ENCODE assay signal across 8 mouse cellular contexts in the genomic region with DNA sequence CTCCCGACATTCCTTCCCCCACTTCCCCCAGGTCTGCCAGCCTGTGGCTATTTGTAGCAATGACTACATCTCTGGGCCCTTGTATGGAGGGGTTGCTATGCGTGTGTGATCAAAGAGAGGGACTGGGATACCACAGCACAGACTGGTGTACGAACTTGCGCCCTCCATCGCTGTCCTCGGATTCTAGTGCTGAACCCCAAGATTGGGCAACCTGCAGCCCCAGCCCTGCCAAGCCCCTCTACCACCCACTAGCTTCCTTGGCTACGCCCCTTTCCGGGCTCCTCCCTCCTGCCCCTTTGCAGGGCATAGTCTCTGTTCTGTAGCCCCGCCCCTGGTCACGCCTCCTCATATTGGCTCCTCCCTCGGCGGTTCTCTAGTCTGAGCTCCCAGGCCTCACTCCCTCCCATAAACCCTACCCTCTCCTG. TPM values are rescaled to one million over a fixed set of nuclear protein-coding genes. Genes with fewer than 3 reads are reported as not detected.
DNase-seq lines count a peak whose midpoint lies in the region; ATAC-seq and TF ChIP-seq lines count a peak whose summit lies in the region.

A gene (plus strand): TSS at position 406 of the 425 bp plus-strand sequence.

- no peaks in the 10 kb centered on the region for H3K79me2 ChIP-seq in myocyte (ENCODE audit: control insufficient read depth, insufficient read depth)

- no peaks in the 10 kb centered on the region for H3K9me3 ChIP-seq in embryonic facial prominence, embryonic 15.5 days (replicated peaks)
- no peaks in the 10 kb centered on the region for H3K9me3 ChIP-seq in heart, embryonic 11.5 days (replicated peaks; ENCODE audit: control insufficient read depth, low read length)
- no peaks in the 10 kb centered on the region for H3K9me3 ChIP-seq in kidney, embryonic 15.5 days (replicated peaks)
- H3K9me3 ChIP-seq in stomach, postnatal 0 days (ENCODE audit: control insufficient read depth, low read length): no peaks in the 10 kb centered on the region

- peaks cover 15% of the 10 kb centered on the region for H3K36me3 ChIP-seq in embryonic facial prominence, embryonic 15.5 days
- 0 out of 2 replicates have a peak, but pooled peaks cover 4% of the 10 kb centered on the region for H3K36me3 ChIP-seq in heart, embryonic 11.5 days (ENCODE audit: control insufficient read depth, insufficient read depth, low read length)
- H3K36me3 ChIP-seq in kidney, embryonic 15.5 days: peaks cover 18% of the 10 kb centered on the region; the same call in 1 of the 2 replicates
- no peaks in the 10 kb centered on the region for H3K36me3 ChIP-seq in myocyte (ENCODE audit: control insufficient read depth, insufficient read depth)
- peaks cover 4% of the 10 kb centered on the region for H3K36me3 ChIP-seq in stomach, postnatal 0 days (ENCODE audit: control insufficient read depth, insufficient read depth, low read length)

- H3K27ac ChIP-seq in embryonic facial prominence, embryonic 15.5 days (replicated peaks): peak within 1 kb of the TSS; percentile 72; the same call in 1 of the 2 replicates
- peak within 1 kb of the TSS; percentile 51 for H3K27ac ChIP-seq in heart, embryonic 11.5 days (ENCODE audit: low read depth, low read length)
- H3K27ac ChIP-seq in kidney, embryonic 15.5 days: peak within 1 kb of the TSS; percentile 86
- peak within 1 kb of the TSS; percentile 67 for H3K27ac ChIP-seq in stomach, postnatal 0 days (replicated peaks)

- peak; percentile 84 for ATAC-seq in embryonic facial prominence, embryonic 15.5 days (ENCODE audit: insufficient number of reproducible peaks, low FRiP score, low TSS enrichment, low read depth)
- peak; percentile 81 for ATAC-seq in heart, embryonic 11.5 days (replicated peaks; ENCODE audit: insufficient number of reproducible peaks, low FRiP score, low TSS enrichment)
- peak; percentile 90 for ATAC-seq in kidney, embryonic 15.5 days (replicated peaks; ENCODE audit: low FRiP score)
- ATAC-seq in stomach, postnatal 0 days (ENCODE audit: low FRiP score, low TSS enrichment): peak; percentile 87

- peaks cover 33% of the 10 kb centered on the region for H3K4me1 ChIP-seq in embryonic facial prominence, embryonic 15.5 days
- peaks cover 19% of the 10 kb centered on the region; the same call in 1 of the 2 replicates for H3K4me1 ChIP-seq in heart, embryonic 11.5 days (ENCODE audit: control insufficient read depth, insufficient read depth, low read length)
- H3K4me1 ChIP-seq in kidney, embryonic 15.5 days: peaks cover 35% of the 10 kb centered on the region
- H3K4me1 ChIP-seq in stomach, postnatal 0 days (replicated peaks; ENCODE audit: control insufficient read depth, insufficient read depth): no peaks in the 10 kb centered on the region

- WGBS in embryonic facial prominence, embryonic 15.5 days: 2% methylated on average over 12 of the region's 12 CpGs
- WGBS in heart, embryonic 11.5 days (ENCODE audit: insufficient replicate concordance): under 1% methylated on average over 12 of the region's 12 CpGs
- 2% methylated on average over 12 of the region's 12 CpGs for WGBS in kidney, embryonic 15.5 days
- WGBS in stomach, postnatal 0 days: 5% methylated on average over 12 of the region's 12 CpGs

- TF ChIP-seq CTCF in stomach, postnatal 0 days (IDR thresholded peaks at IDR 0.05; ENCODE audit: low read depth): no peak

- no peak for TF ChIP-seq EP300 in stomach, postnatal 0 days (optimal IDR thresholded peaks at IDR 0.05)

- H3K27me3 ChIP-seq in embryonic facial prominence, embryonic 15.5 days: no peaks in the 10 kb centered on the region
- peaks cover 8% of the 10 kb centered on the region for H3K27me3 ChIP-seq in heart, embryonic 11.5 days (ENCODE audit: control insufficient read depth, insufficient read depth, low read length)
- 0 out of 2 replicates have a peak, but pooled peaks cover 4% of the 10 kb centered on the region for H3K27me3 ChIP-seq in kidney, embryonic 15.5 days
- H3K27me3 ChIP-seq in myocyte (ENCODE audit: control insufficient read depth, insufficient read depth, insufficient read length): peaks cover 39% of the 10 kb centered on the region
- H3K27me3 ChIP-seq in stomach, postnatal 0 days (ENCODE audit: control insufficient read depth, insufficient read depth, low read length): no peaks in the 10 kb centered on the region

- H3K9ac ChIP-seq in embryonic facial prominence, embryonic 15.5 days: peak within 1 kb of the TSS; percentile 53
- H3K9ac ChIP-seq in heart, embryonic 11.5 days (ENCODE audit: low read depth, low read length): peak within 1 kb of the TSS; percentile 72
- peak within 1 kb of the TSS; percentile 67 for H3K9ac ChIP-seq in kidney, embryonic 15.5 days
- H3K9ac ChIP-seq in stomach, postnatal 0 days (ENCODE audit: low read length): peak within 1 kb of the TSS; percentile 63

- no peak for TF ChIP-seq POLR2A in myocyte (IDR thresholded peaks at IDR 0.05; ENCODE audit: insufficient read length, low read depth)

- H3K4me3 ChIP-seq in embryonic facial prominence, embryonic 15.5 days (replicated peaks): peak within 1 kb of the TSS; percentile 58
- H3K4me3 ChIP-seq in heart, embryonic 11.5 days (ENCODE audit: low read depth, low read length): peak within 1 kb of the TSS; percentile 67
- H3K4me3 ChIP-seq in kidney, embryonic 15.5 days (replicated peaks): peak within 1 kb of the TSS; percentile 58
- no peak within 1 kb of the TSS for H3K4me3 ChIP-seq in myocyte
- H3K4me3 ChIP-seq in stomach, postnatal 0 days (ENCODE audit: low read depth, low read length): peak within 1 kb of the TSS; percentile 47

- DNase-seq in A20 (ENCODE audit: low read depth, low spot score) (peak; percentile 69), liver (peak; percentile 81)
- peak; percentile 97 for DNase-seq in brain, adult 2 months (ENCODE audit: low read depth, low spot score)
- DNase-seq in stomach, postnatal 0 days (ENCODE audit: low spot score): peak; percentile 81

- H3K4me2 ChIP-seq in embryonic facial prominence, embryonic 15.5 days (replicated peaks): peak within 1 kb of the TSS; percentile 83
- peak within 1 kb of the TSS; percentile 85 for H3K4me2 ChIP-seq in heart, embryonic 11.5 days
- peak within 1 kb of the TSS; percentile 89 for H3K4me2 ChIP-seq in kidney, embryonic 15.5 days
- no peak within 1 kb of the TSS for H3K4me2 ChIP-seq in myocyte (ENCODE audit: low read depth)
- H3K4me2 ChIP-seq in stomach, postnatal 0 days (replicated peaks; ENCODE audit: low read depth): peak within 1 kb of the TSS; percentile 71

- H3ac ChIP-seq in myocyte (ENCODE audit: control insufficient read depth, insufficient read length): no peak within 1 kb of the TSS

TF ChIP-seq in myocyte, 11 proteins besides CTCF, POLR2A, EP300 and RAD21:
- no peak for TF ChIP-seq E2F4 (IDR thresholded peaks at IDR 0.05; ENCODE audit: insufficient read depth)
- TF ChIP-seq SRF (IDR thresholded peaks at IDR 0.05; ENCODE audit: control insufficient read depth, insufficient read length, low read depth): no peak
- peak; percentile 72 for TF ChIP-seq REST (IDR thresholded peaks at IDR 0.05; ENCODE audit: insufficient read depth, insufficient read length)

RNA-seq across cellular contexts. Expression of the gene that starts here (rescaled TPM):
- polyA plus RNA-seq in embryonic facial prominence, embryonic 15.5 days (2015; fragmentation: Nextera tagmentation; extraction: Ambion mirVana): 0.25 and 0.35 TPM in 2 replicates
- 0.11 and 0.17 TPM in 2 replicates for polyA plus RNA-seq in heart, embryonic 11.5 days (2014; fragmentation: Nextera tagmentation; extraction: Ambion mirVana)
- polyA plus RNA-seq in kidney, embryonic 15.5 days (2015; fragmentation: Nextera tagmentation; extraction: Ambion mirVana): 0.09 and 0.19 TPM in 2 replicates
- polyA plus RNA-seq in myocyte (2012; fragmentation: generic; extraction: Trizol): 0.02 TPM
- polyA plus RNA-seq in stomach, postnatal 0 days (2015; fragmentation: Nextera tagmentation; extraction: Ambion mirVana): 0.11 and 0.12 TPM in 2 replicates

Comparison
In these comparisons a context has a peak if more than half of its experiments do, and no peak if none do; other contexts are left out.
1. Peak in ATAC-seq, H3K4me3 ChIP-seq, H3K27ac ChIP-seq, H3K9ac ChIP-seq and H3K4me2 ChIP-seq in embryonic facial prominence, embryonic 15.5 days; RNA of the gene not detected or under 1 TPM.
2. Peak in ATAC-seq, H3K4me3 ChIP-seq, H3K27ac ChIP-seq, H3K9ac ChIP-seq and H3K4me2 ChIP-seq in heart, embryonic 11.5 days; RNA of the gene not detected or under 1 TPM.
3. Peak in ATAC-seq, H3K4me3 ChIP-seq, H3K27ac ChIP-seq, H3K9ac ChIP-seq and H3K4me2 ChIP-seq in kidney, embryonic 15.5 days; RNA of the gene not detected or under 1 TPM.
4. Peak in DNase-seq, ATAC-seq, H3K4me3 ChIP-seq, H3K27ac ChIP-seq, H3K9ac ChIP-seq and H3K4me2 ChIP-seq in stomach, postnatal 0 days; RNA of the gene not detected or under 1 TPM.